Mouse (Mus musculus): ENCODE measurements around the gene Erc2.

The Erc2 gene

GRCm38 (mm10) chr14:28469696-28470095 lies 847.5 kb downstream of the Erc2 start:
- no peak for DNase-seq

- no peak for DNase-seq
Measured at GRCm38 (mm10) chr14:28470212-28470611, 848.0 kb downstream of the Erc2 start.

- no peak for DNase-seq
Measured at GRCm38 (mm10) chr14:28475012-28475411, 852.8 kb downstream of the Erc2 start.

GRCm38 (mm10) chr14:28475421-28475820 lies 853.2 kb downstream of the Erc2 start:
- DNase-seq, result no peak

GRCm38 (mm10) chr14:28476746-28477145 lies 854.5 kb downstream of the Erc2 start:
- DNase-seq, result no peak

- DNase-seq, result no peak
Measured at GRCm38 (mm10) chr14:28480866-28481265, 858.6 kb downstream of the Erc2 start.

- no peak for DNase-seq
Measured at GRCm38 (mm10) chr14:28493806-28494205, 871.6 kb downstream of the Erc2 start.

GRCm38 (mm10) chr14:28494273-28494672 lies 872.0 kb downstream of the Erc2 start:
- DNase-seq, result no peak

- no peak for DNase-seq
Measured at GRCm38 (mm10) chr14:28501216-28501878, 879.1 kb downstream of the Erc2 start.

GRCm38 (mm10) chr14:28503276-28503675 lies 881.0 kb downstream of the Erc2 start:
- DNase-seq, result no peak

- DNase-seq, result peak in 1 of 2 experiments; percentile 18
Measured at GRCm38 (mm10) chr14:28504101-28505050, 882.1 kb downstream of the Erc2 start, which contains the start of gene Wnt5a. TSS of gene Wnt5a (plus strand) at chr14:28504750.

GRCm38 (mm10) chr14:28505051-28505585 lies 882.9 kb downstream of the Erc2 start:
- DNase-seq, result peak in 1 of 2 experiments; percentile 28

GRCm38 (mm10) chr14:28505586-28506375 lies 883.6 kb downstream of the Erc2 start:
- DNase-seq, result peak in 1 of 2 experiments; percentile 14

- DNase-seq, result peak in 1 of 2 experiments; percentile 31
Measured at GRCm38 (mm10) chr14:28506376-28506831, 884.2 kb downstream of the Erc2 start.

GRCm38 (mm10) chr14:28507011-28507410 lies 884.8 kb downstream of the Erc2 start:
- DNase-seq, result no peak

GRCm38 (mm10) chr14:28507471-28507870 lies 885.2 kb downstream of the Erc2 start:
- DNase-seq, result peak; percentile 53 to 57

GRCm38 (mm10) chr14:28508288-28509258 lies 886.3 kb downstream of the Erc2 start:
- no peak for DNase-seq

- no peak for DNase-seq
Measured at GRCm38 (mm10) chr14:28509441-28510340, 887.5 kb downstream of the Erc2 start.

- DNase-seq, result no peak
Measured at GRCm38 (mm10) chr14:28510341-28511028, 888.3 kb downstream of the Erc2 start.

Data from lung, adult 18-20 months (tissue).